In the genomic region with DNA sequence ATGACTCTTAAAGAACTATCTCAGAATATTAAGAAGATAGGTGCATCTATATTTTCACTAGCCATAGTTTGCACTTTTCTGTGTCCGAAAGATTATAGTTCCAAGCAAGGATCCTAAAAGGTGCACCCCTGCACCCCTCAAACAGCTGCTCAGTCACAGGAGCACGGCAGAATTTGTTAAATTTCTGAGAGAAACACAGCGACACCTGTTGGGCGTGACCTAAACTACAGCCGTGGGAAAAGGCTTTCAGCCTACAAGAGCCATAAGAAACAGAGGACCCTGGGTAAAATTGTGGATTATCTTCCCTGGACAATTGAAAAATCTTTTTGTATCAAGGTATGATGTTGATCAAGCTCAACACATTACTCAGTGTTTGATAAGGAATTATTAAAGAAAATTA, we compare ENCODE assay signal across 9 mouse cellular contexts.
DNase-seq lines count a peak whose midpoint lies in the region; ATAC-seq and TF ChIP-seq lines count a peak whose summit lies in the region.
"Had no signal": no experiment of that assay in that cellular context is flagged by ENCODE, and none has a peak within 500 bp of the region (broad histone marks: within the 10 kb centered on the region; RNA-seq: fewer than 3 reads in every experiment).

No protein-coding gene starts in this region.

- no peaks in the 10 kb centered on the region for H3K27me3 ChIP-seq in lung, embryonic 14.5 days (ENCODE audit: insufficient read depth, low read length)
- H3K27me3 ChIP-seq: heart, embryonic 13.5 days had no signal

- H3K9me3 ChIP-seq in lung, embryonic 14.5 days (ENCODE audit: low read depth, low read length) = no peaks in the 10 kb centered on the region
- H3K9me3 ChIP-seq: heart, embryonic 13.5 days had no signal

- H3K4me2 ChIP-seq in lung, embryonic 14.5 days = no peak overlapping the region
- H3K4me2 ChIP-seq: heart, embryonic 13.5 days had no signal

- H3K4me1 ChIP-seq in lung, embryonic 14.5 days (ENCODE audit: insufficient read depth) = no peaks in the 10 kb centered on the region
- H3K4me1 ChIP-seq: heart, embryonic 13.5 days had no signal

- ATAC-seq in lung, embryonic 14.5 days (ENCODE audit: insufficient read depth) = no peak

- no peaks in the 10 kb centered on the region for H3K36me3 ChIP-seq in lung, embryonic 14.5 days (ENCODE audit: insufficient read depth)
- H3K36me3 ChIP-seq: heart, embryonic 13.5 days had no signal

- H3K9ac ChIP-seq in lung, embryonic 14.5 days = no peak overlapping the region
- H3K9ac ChIP-seq: heart, embryonic 13.5 days had no signal

- no peak overlapping the region for H3K27ac ChIP-seq in lung, embryonic 14.5 days (ENCODE audit: low read depth)
- H3K27ac ChIP-seq: heart, embryonic 13.5 days had no signal

- 13% methylated on average over 5 of the region's 5 CpGs for whole genome bisulfite sequencing in lung, embryonic 14.5 days

- TF ChIP-seq CTCF in lung, embryonic 14.5 days (IDR thresholded peaks at IDR 0.05; ENCODE audit: low read depth) = peak; percentile 74

- peak; percentile 4 for DNase-seq in cerebellum, adult 9-10 months
- no peak for DNase-seq in cerebellum, postnatal 36 days
- peak; percentile 15 to 48 for DNase-seq in layer of hippocampus, adult 18-20 months (ENCODE audit: low spot score in 2 of 2)
- no peak for DNase-seq in layer of hippocampus, adult 9-10 months (ENCODE audit: low spot score)
- peak; percentile 60 for DNase-seq in ZHBTc4 (ENCODE audit: low read depth, low spot score)
- DNase-seq in forelimb bud, embryonic 11.5 days (ENCODE audit: low read depth, low spot score) = peak; percentile 69
- DNase-seq in lung, embryonic 14.5 days = peak; percentile 84
- peak; percentile 68 for DNase-seq in thymus, postnatal 4 days

- no peak overlapping the region for H3K4me3 ChIP-seq in lung, embryonic 14.5 days (ENCODE audit: low read depth, low read length)
- H3K4me3 ChIP-seq: heart, embryonic 13.5 days had no signal

Comparison
In these comparisons a context has a peak if more than half of its experiments do, and no peak if none do; other contexts are left out.
1. DNase-seq: peak in cerebellum, adult 9-10 months (single experiment), layer of hippocampus, adult 18-20 months (2 of 2), ZHBTc4 (single experiment), forelimb bud, embryonic 11.5 days (single experiment), lung, embryonic 14.5 days (single experiment) and thymus, postnatal 4 days (single experiment); none in cerebellum, postnatal 36 days (0 of 2) and layer of hippocampus, adult 9-10 months (single experiment).